Mouse (Mus musculus): ENCODE measurements at regions not wholly inside any gene's neighbourhood (a gene's known extent, or its start where the extent isn't known, plus 50 kb on each side); places are given as distances from the start of the nearest gene placed in this dataset.

DNA sequence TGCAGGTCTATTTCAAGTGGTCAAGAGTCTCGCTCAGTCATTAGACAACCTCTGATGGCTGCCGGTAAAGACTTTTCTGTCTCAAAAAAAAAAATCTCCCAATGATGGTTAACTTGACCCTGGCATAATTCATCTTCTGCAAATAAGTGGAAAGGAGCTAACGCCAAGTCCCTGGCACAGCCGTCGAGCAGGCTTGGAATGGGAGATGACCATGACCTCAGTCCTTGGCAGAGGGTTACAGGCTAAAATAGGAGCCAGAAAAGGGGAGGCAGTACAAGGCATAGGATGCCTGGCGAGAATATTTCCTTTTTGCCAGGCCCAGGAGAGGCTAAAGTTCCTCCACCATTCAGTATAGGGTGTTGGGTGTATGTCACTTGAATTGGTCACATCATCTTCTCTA lies 69.2 kb upstream of the Gdf10 start:
- H3K9ac ChIP-seq (replicated peaks; ENCODE audit: low read depth, low read length), result no peak overlapping the region
- H3K9me3 ChIP-seq (ENCODE audit: control insufficient read depth, low read depth, low read length), result no peaks in the 10 kb centered on the region
- H3K27me3 ChIP-seq (ENCODE audit: control insufficient read depth, insufficient read depth, low read length), result no peaks in the 10 kb centered on the region
- no peak overlapping the region for H3K4me3 ChIP-seq (ENCODE audit: low read depth, low read length)
- no peaks in the 10 kb centered on the region for H3K36me3 ChIP-seq (ENCODE audit: control insufficient read depth, insufficient read depth, low read length)
- no peak for ATAC-seq (ENCODE audit: insufficient number of reproducible peaks, insufficient read depth, low FRiP score, low read depth)
- no peak overlapping the region for H3K4me2 ChIP-seq (replicated peaks; ENCODE audit: low read depth, low read length)
- WGBS, result 82% methylated on average over 6 of the region's 6 CpGs
- H3K4me1 ChIP-seq (ENCODE audit: control insufficient read depth, insufficient read depth, low read length), result no peaks in the 10 kb centered on the region
- no peak overlapping the region for H3K27ac ChIP-seq (ENCODE audit: low read length)

DNA sequence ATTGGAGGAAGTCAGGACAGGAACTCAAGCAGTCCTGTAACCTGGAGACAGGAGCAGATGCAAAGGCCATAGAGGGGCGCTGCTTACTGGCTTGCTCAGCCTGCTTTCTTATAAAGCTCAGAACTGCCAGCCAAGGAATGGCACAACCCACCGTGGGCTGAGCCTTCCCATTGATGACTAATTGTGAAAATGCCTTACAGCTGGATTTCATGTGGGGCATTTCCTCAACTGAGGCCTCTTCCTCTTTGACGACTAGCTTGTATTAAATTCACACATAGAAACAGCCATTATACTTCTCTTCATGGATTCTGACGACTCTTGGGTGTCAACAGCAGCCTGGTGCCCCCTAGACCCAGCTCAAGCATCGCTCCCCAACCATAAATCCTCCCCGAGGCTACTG lies 66.4 kb upstream of the Gdf10 start:
- no peaks in the 10 kb centered on the region for H3K27me3 ChIP-seq (ENCODE audit: control insufficient read depth, insufficient read depth, low read length)
- ATAC-seq (ENCODE audit: insufficient number of reproducible peaks, insufficient read depth, low FRiP score, low read depth), result no peak
- H3K9ac ChIP-seq (replicated peaks; ENCODE audit: low read depth, low read length), result no peak overlapping the region
- H3K4me3 ChIP-seq (ENCODE audit: low read depth, low read length), result no peak overlapping the region
- 78% methylated on average over 6 of the region's 6 CpGs for WGBS
- H3K4me1 ChIP-seq (ENCODE audit: control insufficient read depth, insufficient read depth, low read length), result no peaks in the 10 kb centered on the region
- H3K4me2 ChIP-seq (replicated peaks; ENCODE audit: low read depth, low read length), result no peak overlapping the region
- no peaks in the 10 kb centered on the region for H3K9me3 ChIP-seq (ENCODE audit: control insufficient read depth, low read depth, low read length)
- no peaks in the 10 kb centered on the region for H3K36me3 ChIP-seq (ENCODE audit: control insufficient read depth, insufficient read depth, low read length)
- H3K27ac ChIP-seq (ENCODE audit: low read length), result no peak overlapping the region

DNA sequence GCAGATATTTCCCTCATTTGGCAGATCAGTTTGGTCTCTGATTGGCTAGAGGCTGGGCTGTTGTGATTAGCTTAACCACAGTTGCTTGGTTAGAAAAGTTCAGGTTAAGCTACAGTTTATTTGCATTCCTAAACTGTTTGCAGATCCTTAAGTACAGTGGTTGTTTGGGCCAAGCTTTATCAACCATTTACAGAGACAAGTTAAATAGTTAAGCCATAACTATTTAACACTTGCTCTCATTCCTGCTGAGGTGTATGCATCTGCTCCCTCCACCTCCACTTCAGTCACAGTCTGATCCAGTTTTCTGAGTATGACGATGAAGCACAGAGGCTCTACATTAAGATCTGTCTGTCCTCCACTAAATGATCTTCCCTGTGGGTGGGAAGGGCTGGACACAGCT lies 58.6 kb upstream of the Gdf10 start:
- Histone ChIP-seq H3K9ac (replicated peaks; ENCODE audit: low read depth, low read length) (no peak overlapping the region), H3K4me2 (replicated peaks; ENCODE audit: low read depth, low read length) (no peak overlapping the region), H3K27me3 (ENCODE audit: control insufficient read depth, insufficient read depth, low read length) (no peaks in the 10 kb centered on the region), H3K36me3 (ENCODE audit: control insufficient read depth, insufficient read depth, low read length) (no peaks in the 10 kb centered on the region), H3K27ac (ENCODE audit: low read length) (no peak overlapping the region), H3K4me3 (ENCODE audit: low read depth, low read length) (no peak overlapping the region), H3K9me3 (ENCODE audit: control insufficient read depth, low read depth, low read length) (no peaks in the 10 kb centered on the region), H3K4me1 (ENCODE audit: control insufficient read depth, insufficient read depth, low read length) (no peaks in the 10 kb centered on the region)
- no peak for ATAC-seq (ENCODE audit: insufficient number of reproducible peaks, insufficient read depth, low FRiP score, low read depth)
- WGBS, result 62% methylated on average over 1 of the region's 1 CpGs

DNA sequence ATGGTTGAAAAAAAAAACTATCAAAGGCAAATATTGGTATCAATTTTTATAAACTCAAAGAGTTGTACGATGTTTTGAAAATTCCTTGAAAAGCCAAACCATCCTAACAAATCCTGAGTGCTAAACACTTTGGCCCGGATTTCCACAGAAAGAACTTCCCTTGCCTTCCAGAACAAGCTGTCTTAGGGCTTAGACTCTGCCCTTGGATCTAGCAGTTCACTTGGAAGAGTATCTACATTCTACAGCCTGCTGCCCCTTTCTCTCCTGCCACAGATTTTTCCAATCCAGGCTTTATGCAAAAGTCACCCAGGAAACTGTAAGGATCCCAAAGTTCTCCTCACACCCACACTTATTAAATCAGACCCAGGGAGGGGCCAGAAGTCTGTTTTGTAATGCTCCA lies 57.6 kb upstream of the Gdf10 start:
- no peak overlapping the region for H3K4me3 ChIP-seq (ENCODE audit: low read depth, low read length)
- H3K9ac ChIP-seq (replicated peaks; ENCODE audit: low read depth, low read length), result no peak overlapping the region
- H3K4me2 ChIP-seq (replicated peaks; ENCODE audit: low read depth, low read length), result no peak overlapping the region
- no peaks in the 10 kb centered on the region for H3K9me3 ChIP-seq (ENCODE audit: control insufficient read depth, low read depth, low read length)
- no peaks in the 10 kb centered on the region for H3K36me3 ChIP-seq (ENCODE audit: control insufficient read depth, insufficient read depth, low read length)
- H3K4me1 ChIP-seq (ENCODE audit: control insufficient read depth, insufficient read depth, low read length), result no peaks in the 10 kb centered on the region
- no peak for ATAC-seq (ENCODE audit: insufficient number of reproducible peaks, insufficient read depth, low FRiP score, low read depth)
- H3K27me3 ChIP-seq (ENCODE audit: control insufficient read depth, insufficient read depth, low read length), result no peaks in the 10 kb centered on the region
- no peak overlapping the region for H3K27ac ChIP-seq (ENCODE audit: low read length)
- 73% methylated on average over 2 of the region's 2 CpGs for WGBS

DNA sequence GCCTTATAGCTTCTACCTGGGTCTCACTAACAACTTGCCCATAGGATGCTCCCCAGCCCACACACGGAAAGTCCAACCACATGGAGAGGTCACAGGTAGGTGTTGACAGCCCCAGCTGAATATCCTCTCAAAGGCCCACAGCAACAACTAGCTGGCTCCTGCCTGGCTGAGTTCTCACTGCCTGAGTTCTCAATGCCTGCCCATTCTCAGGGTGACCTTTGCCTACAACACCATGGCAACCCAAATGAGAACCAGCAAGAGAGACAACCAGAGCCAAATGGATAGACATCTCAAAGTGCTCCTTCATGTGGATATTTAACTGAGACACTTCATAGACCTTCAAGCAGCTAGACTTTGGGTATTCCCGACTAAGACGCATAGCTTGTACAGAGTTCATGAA lies 55.7 kb upstream of the Gdf10 start:
- Histone ChIP-seq H3K4me3 (ENCODE audit: low read depth, low read length) (no peak overlapping the region), H3K9ac (replicated peaks; ENCODE audit: low read depth, low read length) (no peak overlapping the region), H3K27me3 (ENCODE audit: control insufficient read depth, insufficient read depth, low read length) (no peaks in the 10 kb centered on the region), H3K4me1 (ENCODE audit: control insufficient read depth, insufficient read depth, low read length) (no peaks in the 10 kb centered on the region), H3K36me3 (ENCODE audit: control insufficient read depth, insufficient read depth, low read length) (no peaks in the 10 kb centered on the region), H3K9me3 (ENCODE audit: control insufficient read depth, low read depth, low read length) (no peaks in the 10 kb centered on the region), H3K27ac (ENCODE audit: low read length) (no peak overlapping the region), H3K4me2 (replicated peaks; ENCODE audit: low read depth, low read length) (no peak overlapping the region)
- ATAC-seq (ENCODE audit: insufficient number of reproducible peaks, insufficient read depth, low FRiP score, low read depth), result no peak
- 85% methylated on average over 3 of the region's 3 CpGs for WGBS

All from stomach, embryonic 14.5 days (tissue).